Mouse (Mus musculus): ENCODE data around the gene Mlx.

Mlx gene

GRCm38 (mm10) chr11:101066549-101067412 lies 20.3 kb upstream of the Mlx start:
- DNase-seq: peak; percentile 88

GRCm38 (mm10) chr11:101069391-101070188 lies 17.5 kb upstream of the Mlx start, which contains the start of gene Naglu:
Gene Naglu (plus strand): TSS chr11:101070012.
- DNase-seq: peak; percentile 96

GRCm38 (mm10) chr11:101070189-101070527 lies 16.9 kb upstream of the Mlx start:
- no peak for DNase-seq

GRCm38 (mm10) chr11:101070987-101071386 lies 16.1 kb upstream of the Mlx start:
- no peak for DNase-seq

- no peak for DNase-seq
Observed at GRCm38 (mm10) chr11:101071810-101072428, 15.2 kb upstream of the Mlx start.

GRCm38 (mm10) chr11:101078121-101078520 lies 9.0 kb upstream of the Mlx start, which contains the start of gene Hsd17b1:
Gene Hsd17b1 (plus strand): TSS chr11:101078411.
- no peak for DNase-seq

- DNase-seq: no peak
Observed at GRCm38 (mm10) chr11:101079746-101080145, 7.3 kb upstream of the Mlx start.

GRCm38 (mm10) chr11:101080421-101080820 lies 6.7 kb upstream of the Mlx start:
- no peak for DNase-seq

GRCm38 (mm10) chr11:101081659-101082058 lies 5.4 kb upstream of the Mlx start:
- no peak for DNase-seq

- DNase-seq: peak; percentile 94
Observed at GRCm38 (mm10) chr11:101082208-101083082, 4.6 kb upstream of the Mlx start, which contains the start of gene Coasy. Gene Coasy (plus strand): TSS chr11:101082565.

- DNase-seq: no peak
Observed at GRCm38 (mm10) chr11:101083083-101083697, 3.9 kb upstream of the Mlx start.

- DNase-seq: no peak
Observed at GRCm38 (mm10) chr11:101084246-101084645, 2.8 kb upstream of the Mlx start.

GRCm38 (mm10) chr11:101084811-101085210 lies 2.3 kb upstream of the Mlx start:
- DNase-seq: no peak

- no peak for DNase-seq
Observed at GRCm38 (mm10) chr11:101085617-101086322, 1.3 kb upstream of the Mlx start.

GRCm38 (mm10) chr11:101086323-101086674 lies 778 bp upstream of the Mlx start:
- DNase-seq: no peak

GRCm38 (mm10) chr11:101087682-101088055 lies 592 bp downstream of the Mlx start:
- DNase-seq: no peak

- no peak for DNase-seq
Observed at GRCm38 (mm10) chr11:101089931-101090330, 2.9 kb downstream of the Mlx start.

GRCm38 (mm10) chr11:101094930-101095313 lies 7.8 kb downstream of the Mlx start:
- no peak for DNase-seq

- peak; percentile 97 for DNase-seq
Observed at GRCm38 (mm10) chr11:101095314-101096024, 8.4 kb downstream of the Mlx start, which contains the start of gene Psmc3ip. Gene Psmc3ip (minus strand): TSS chr11:101095436.

- DNase-seq: no peak
Observed at GRCm38 (mm10) chr11:101098231-101098630, 11.2 kb downstream of the Mlx start.

- no peak for DNase-seq
Observed at GRCm38 (mm10) chr11:101103011-101103410, 15.9 kb downstream of the Mlx start.
